Mouse (Mus musculus) lung, postnatal 0 days (tissue): ENCODE results near the gene Gm42674.

ENCODE experiments used
- CTCF ChIP-seq: IDR thresholded peaks from 2 replicates; pipeline ENCODE4 v1.5.1; 2016; ENCODE audit warnings: antibody characterized with exemption, mild to moderate bottlenecking
- EP300 ChIP-seq: IDR thresholded peaks from 2 replicates; pipeline ENCODE4 v1.6.1; 2016; ENCODE audit warnings: antibody characterized with exemption, mild to moderate bottlenecking, control low read depth

- TF ChIP-seq CTCF = peak; percentile 78
- no peak for TF ChIP-seq EP300
Observed at GRCm38 (mm10) chr3:90639511-90640154, 37.9 kb downstream of the Gm42674 start.
